Mouse (Mus musculus): ENCODE data around the gene Inf2.

- TF ChIP-seq CTCF (conservative IDR thresholded peaks at IDR 0.05 in 1 of 2, IDR thresholded peaks at IDR 0.05 in 1 of 2; ENCODE audit: low read depth in 2 of 2, low read length in 2 of 2) (peak in 1 of 2 experiments; percentile 72; a peak in 2 of 4 replicates), EP300 (IDR thresholded peaks at IDR 0.05; ENCODE audit: low read length) (no peak), ZKSCAN1 (IDR thresholded peaks at IDR 0.05; ENCODE audit: borderline replicate concordance, low read depth, low read length) (no peak)
These were observed 16.4 kb downstream of the Inf2 start for GRCm38 (mm10) chr12:112604709-112605649.

Measured in CH12.LX (cell line).